Mouse (Mus musculus): ENCODE measurements around the gene Fbxo34. TPM values are rescaled to one million over a fixed set of nuclear protein-coding genes. Genes with fewer than 3 reads are reported as not detected.
"Not testable (repeated sequence)": the region's sequence is repeated elsewhere in the genome, so short reads cannot be mapped to it uniquely, and the experiment has no call there.

The Fbxo34 gene
- polyA plus RNA-seq, 1 experiment, result 51.5 TPM

DNA sequence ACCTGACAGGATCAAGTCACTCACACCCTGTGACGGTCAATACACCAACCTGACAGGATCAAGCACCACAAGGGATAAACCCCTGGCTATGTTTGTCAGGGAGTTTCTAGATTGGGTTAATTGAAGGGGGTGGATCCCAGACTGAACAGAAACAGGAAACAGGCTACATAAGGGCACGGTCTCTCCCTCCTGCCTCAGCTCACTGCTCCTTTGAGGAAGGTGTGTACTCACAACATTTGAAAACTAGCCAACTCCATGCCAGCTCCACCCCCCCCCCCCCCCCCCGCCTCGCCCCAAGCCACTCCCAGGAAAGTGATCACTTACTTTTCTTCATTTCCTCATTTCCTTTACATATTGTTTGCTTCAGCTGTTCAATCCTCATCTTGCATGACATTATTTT lies 104.0 kb downstream of the Fbxo34 start:
- H3K27ac ChIP-seq (ENCODE audit: control insufficient read depth, insufficient read depth, low read depth, low read length), result no peak overlapping the region
- no peaks in the 10 kb centered on the region for H3K4me1 ChIP-seq (ENCODE audit: control insufficient read depth, insufficient read depth, low read length)
- H3K27me3 ChIP-seq (ENCODE audit: control insufficient read depth, insufficient read depth, low read length), result no peaks in the 10 kb centered on the region
- no peak for TF ChIP-seq POLR2A (IDR thresholded peaks at IDR 0.05; ENCODE audit: control insufficient read depth, low read depth, low read length)
- TF ChIP-seq CTCF (IDR thresholded peaks at IDR 0.05; ENCODE audit: control insufficient read depth, insufficient read depth, insufficient replicate concordance, low read depth, low read length), result no peak
- no peak overlapping the region for H3K4me3 ChIP-seq (ENCODE audit: control insufficient read depth, low read depth, low read length)
- H3K36me3 ChIP-seq (ENCODE audit: control insufficient read depth, insufficient read depth, low read length), result no peaks in the 10 kb centered on the region; the same call in 1 of the 2 replicates

DNA sequence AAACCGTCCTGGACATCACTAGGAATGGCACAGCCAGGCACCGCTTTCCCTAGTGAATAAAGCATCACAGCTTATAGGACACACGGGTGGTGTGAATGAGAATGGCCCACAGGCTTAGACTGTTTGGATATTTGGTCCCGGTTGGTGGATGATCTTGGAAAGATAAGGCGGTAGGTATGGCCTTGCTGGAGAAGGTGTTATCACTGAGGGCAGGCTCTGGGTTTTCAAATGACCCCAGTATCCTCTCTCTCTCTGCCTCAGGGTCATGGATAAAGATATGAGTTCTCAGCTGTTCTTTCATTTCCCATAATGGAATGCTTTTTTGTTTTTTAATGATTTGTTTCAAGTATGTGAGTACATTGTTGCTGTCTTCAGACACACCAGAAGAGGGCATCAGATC lies 105.0 kb downstream of the Fbxo34 start:
- no peak for TF ChIP-seq CTCF (IDR thresholded peaks at IDR 0.05; ENCODE audit: control insufficient read depth, insufficient read depth, insufficient replicate concordance, low read depth, low read length)
- no peak for TF ChIP-seq POLR2A (IDR thresholded peaks at IDR 0.05; ENCODE audit: control insufficient read depth, low read depth, low read length)
- H3K27me3 ChIP-seq (ENCODE audit: control insufficient read depth, insufficient read depth, low read length), result no peaks in the 10 kb centered on the region
- no peak overlapping the region for H3K27ac ChIP-seq (ENCODE audit: control insufficient read depth, insufficient read depth, low read depth, low read length)
- no peaks in the 10 kb centered on the region for H3K4me1 ChIP-seq (ENCODE audit: control insufficient read depth, insufficient read depth, low read length)
- H3K4me3 ChIP-seq (ENCODE audit: control insufficient read depth, low read depth, low read length), result no peak overlapping the region
- no peaks in the 10 kb centered on the region; the same call in 1 of the 2 replicates for H3K36me3 ChIP-seq (ENCODE audit: control insufficient read depth, insufficient read depth, low read length)

DNA sequence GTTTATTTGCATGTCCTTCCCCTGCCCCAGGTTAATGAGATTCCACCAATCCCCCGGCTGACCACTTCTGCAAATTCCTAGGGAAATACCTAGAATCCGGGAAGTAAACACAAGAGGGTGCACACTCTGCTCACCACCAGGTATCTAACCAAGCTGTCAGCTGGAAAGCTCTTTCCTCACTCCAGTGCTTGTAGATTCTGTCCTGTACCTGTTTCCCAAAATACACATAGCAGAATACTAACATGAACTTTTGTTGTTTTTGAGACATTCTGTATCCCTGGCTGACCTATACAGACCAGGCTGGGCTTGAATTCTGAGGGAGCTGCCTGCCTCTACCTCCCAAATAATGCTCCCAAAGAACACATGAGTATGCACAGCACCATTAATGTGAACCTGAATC lies 110.5 kb downstream of the Fbxo34 start:
- Histone ChIP-seq H3K36me3 (ENCODE audit: control insufficient read depth, insufficient read depth, low read length) (no peaks in the 10 kb centered on the region), H3K4me3 (ENCODE audit: control insufficient read depth, low read depth, low read length) (no peak overlapping the region), H3K27me3 (ENCODE audit: control insufficient read depth, insufficient read depth, low read length) (no peaks in the 10 kb centered on the region), H3K27ac (ENCODE audit: control insufficient read depth, insufficient read depth, low read depth, low read length) (no peak overlapping the region), H3K4me1 (ENCODE audit: control insufficient read depth, insufficient read depth, low read length) (no peaks in the 10 kb centered on the region)
- no peak for TF ChIP-seq POLR2A (IDR thresholded peaks at IDR 0.05; ENCODE audit: control insufficient read depth, low read depth, low read length)
- TF ChIP-seq CTCF (IDR thresholded peaks at IDR 0.05; ENCODE audit: control insufficient read depth, insufficient read depth, insufficient replicate concordance, low read depth, low read length), result no peak

DNA sequence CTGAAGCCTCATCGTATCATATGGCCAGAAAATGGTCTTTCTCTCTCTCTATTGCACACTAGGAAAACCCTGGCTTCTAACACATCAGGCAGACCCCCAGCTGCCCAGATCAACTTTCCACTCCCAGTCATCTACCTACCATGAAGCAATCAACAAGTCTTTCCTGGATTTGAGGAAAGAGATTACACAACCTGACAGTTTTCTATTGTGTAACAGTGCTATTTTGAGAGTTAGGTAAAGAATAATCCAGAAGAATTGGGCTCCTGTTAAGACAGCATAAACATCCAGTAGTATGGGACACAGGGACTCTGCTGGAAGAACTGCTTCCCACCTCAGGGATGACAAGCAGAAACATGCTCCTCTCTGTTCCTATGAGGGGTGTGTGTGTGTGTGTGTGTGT lies 112.3 kb downstream of the Fbxo34 start:
- TF ChIP-seq POLR2A (IDR thresholded peaks at IDR 0.05; ENCODE audit: control insufficient read depth, low read depth, low read length) (no peak), CTCF (IDR thresholded peaks at IDR 0.05; ENCODE audit: control insufficient read depth, insufficient read depth, insufficient replicate concordance, low read depth, low read length) (no peak)
- no peak overlapping the region for H3K27ac ChIP-seq (ENCODE audit: control insufficient read depth, insufficient read depth, low read depth, low read length)
- H3K36me3 ChIP-seq (ENCODE audit: control insufficient read depth, insufficient read depth, low read length), result no peaks in the 10 kb centered on the region
- H3K4me1 ChIP-seq (ENCODE audit: control insufficient read depth, insufficient read depth, low read length), result no peaks in the 10 kb centered on the region
- no peak overlapping the region for H3K4me3 ChIP-seq (ENCODE audit: control insufficient read depth, low read depth, low read length)
- H3K27me3 ChIP-seq (ENCODE audit: control insufficient read depth, insufficient read depth, low read length), result no peaks in the 10 kb centered on the region

GRCm38 (mm10) chr14:47563106-47563505 lies 112.9 kb downstream of the Fbxo34 start:
- H3K27ac ChIP-seq (ENCODE audit: control insufficient read depth, insufficient read depth, low read depth, low read length), result no peak overlapping the region
- TF ChIP-seq CTCF (IDR thresholded peaks at IDR 0.05; ENCODE audit: control insufficient read depth, insufficient read depth, insufficient replicate concordance, low read depth, low read length), result no peak
- no peak for TF ChIP-seq POLR2A (IDR thresholded peaks at IDR 0.05; ENCODE audit: control insufficient read depth, low read depth, low read length)
- H3K36me3 ChIP-seq (ENCODE audit: control insufficient read depth, insufficient read depth, low read length), result no peaks in the 10 kb centered on the region
- H3K4me3 ChIP-seq (ENCODE audit: control insufficient read depth, low read depth, low read length), result no peak overlapping the region
- no peaks in the 10 kb centered on the region for H3K27me3 ChIP-seq (ENCODE audit: control insufficient read depth, insufficient read depth, low read length)
- H3K4me1 ChIP-seq (ENCODE audit: control insufficient read depth, insufficient read depth, low read length), result 0 out of 2 replicates have a peak, but pooled peaks cover 2% of the 10 kb centered on the region

DNA sequence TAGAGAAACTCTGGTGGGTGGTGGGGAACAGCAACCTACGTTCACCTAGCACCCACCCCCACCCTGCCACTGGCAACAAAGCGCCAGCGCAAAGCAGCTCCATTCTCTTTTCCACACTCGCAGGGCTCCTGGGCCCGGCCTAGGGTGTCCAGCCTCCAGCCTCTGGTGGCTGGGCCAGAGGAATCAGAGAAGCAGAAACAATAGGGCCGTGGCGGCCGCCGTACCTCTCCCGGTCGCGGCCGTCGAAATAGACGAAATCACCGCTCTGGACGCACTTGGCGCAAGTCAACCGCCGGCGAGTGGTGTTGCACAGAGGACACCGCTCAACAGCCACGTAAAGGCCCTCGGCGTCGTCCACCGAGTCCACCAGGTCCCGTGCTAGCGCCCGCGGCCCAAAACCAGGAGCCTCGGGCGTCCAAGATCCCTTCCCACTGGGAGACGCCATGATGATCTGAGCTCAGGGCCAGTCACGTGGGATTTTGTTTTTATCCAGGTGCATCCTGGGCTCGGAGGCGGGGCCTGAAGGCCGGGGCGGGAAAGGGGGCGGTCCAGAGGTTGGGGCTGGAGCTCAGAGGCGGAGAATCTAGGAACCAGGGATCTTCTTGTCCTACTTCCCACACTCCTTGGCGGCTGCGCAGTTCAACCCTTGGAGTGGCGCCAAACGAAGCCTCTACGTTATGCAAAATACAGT lies 117.9 kb downstream of the Fbxo34 start:
- Histone ChIP-seq H3K4me1 (ENCODE audit: control insufficient read depth, insufficient read depth, low read length) (peaks cover 4% of the 10 kb centered on the region), H3K36me3 (ENCODE audit: control insufficient read depth, insufficient read depth, low read length) (no peaks in the 10 kb centered on the region), H3K27me3 (ENCODE audit: control insufficient read depth, insufficient read depth, low read length) (no peaks in the 10 kb centered on the region), H3K27ac (ENCODE audit: control insufficient read depth, insufficient read depth, low read depth, low read length) (peak overlapping the region; percentile 85), H3K4me3 (ENCODE audit: control insufficient read depth, low read depth, low read length) (peak overlapping the region; percentile 95)
- TF ChIP-seq CTCF (IDR thresholded peaks at IDR 0.05; ENCODE audit: control insufficient read depth, insufficient read depth, insufficient replicate concordance, low read depth, low read length) (no peak), POLR2A (IDR thresholded peaks at IDR 0.05; ENCODE audit: control insufficient read depth, low read depth, low read length) (peak; percentile 80)

DNA sequence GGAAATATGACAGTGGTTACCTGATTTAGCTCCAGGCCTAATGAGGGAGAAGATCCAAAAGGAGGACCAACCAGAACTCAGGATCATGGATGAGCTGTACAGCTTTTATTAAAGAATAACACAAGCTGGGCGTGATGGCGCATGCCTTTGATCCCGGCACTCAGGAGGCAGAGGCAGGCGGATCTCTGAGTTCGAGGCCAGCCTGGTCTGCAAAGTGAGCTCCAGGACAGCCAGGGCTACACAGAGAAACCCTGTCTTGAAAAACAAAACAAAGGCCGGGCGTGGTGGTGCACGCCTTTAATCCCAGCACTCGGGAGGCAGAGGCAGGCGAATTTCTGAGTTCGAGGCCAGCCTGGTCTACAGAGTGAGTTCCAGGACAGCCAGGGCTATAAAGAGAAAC lies 120.3 kb downstream of the Fbxo34 start, which contains the start of gene Atg14:
Gene Atg14, minus strand, starts transcription at position 101 of the 400 bp plus-strand sequence.
- H3K27ac ChIP-seq (ENCODE audit: control insufficient read depth, insufficient read depth, low read depth, low read length); H3K27me3 ChIP-seq (ENCODE audit: control insufficient read depth, insufficient read depth, low read length): not testable (repeated sequence)

More for the DNA sequence above, 120.3 kb downstream of the Fbxo34 start, which contains the start of gene Atg14:
- H3K4me1 ChIP-seq (ENCODE audit: control insufficient read depth, insufficient read depth, low read length); H3K36me3 ChIP-seq (ENCODE audit: control insufficient read depth, insufficient read depth, low read length); H3K4me3 ChIP-seq (ENCODE audit: control insufficient read depth, low read depth, low read length): not testable (repeated sequence)
